Mouse (Mus musculus) heart, postnatal 0 days (tissue): ENCODE measurements around the gene Galnt9.

Source experiments
- CTCF ChIP-seq: IDR thresholded peaks from 2 replicates; pipeline ENCODE4 v1.5.1; 2016; ENCODE audit warnings: antibody characterized with exemption, control low read depth, low read depth
- EP300 ChIP-seq: IDR thresholded peaks from 2 replicates; pipeline ENCODE4 v1.6.1; 2016; ENCODE audit warnings: antibody characterized with exemption, low read depth

- TF ChIP-seq CTCF, result no peak
- TF ChIP-seq EP300, result no peak
Measured at GRCm38 (mm10) chr5:110495051-110495450, 49.1 kb upstream of the Galnt9 start.
